Mouse (Mus musculus) cerebellum, adult 2 months (tissue): ENCODE measurements around the gene Ckb. TPM values are rescaled to one million over a fixed set of nuclear protein-coding genes. Genes with fewer than 3 reads are reported as not detected.
"Not testable (repeated sequence)": the region's sequence is repeated elsewhere in the genome, so short reads cannot be mapped to it uniquely, and the experiment has no call there.

Experiments used
- DNase-seq, 2 experiments: peaks; one replicate each; pipeline ENCODE4 v3.0.0; 2021
- H3K27ac ChIP-seq: fragments of 200-500 bp; 2 replicates; pipeline ENCODE4 v1.5.1; 2012; ENCODE audit warnings: low read length, control low read depth, inconsistent platforms; ENCODE audit not compliant: insufficient read depth
- H3K27me3 ChIP-seq: fragments of 200-500 bp; 2 replicates; pipeline ENCODE4 v1.6.1; 2012; ENCODE audit warnings: inconsistent platforms, mild to moderate bottlenecking, low read length, moderate library complexity; ENCODE audit not compliant: control insufficient read depth, insufficient read depth
- H3K4me1 ChIP-seq: fragments of 200-500 bp; 2 replicates; pipeline ENCODE4 v1.6.1; 2011; ENCODE audit warnings: low read length; ENCODE audit not compliant: control insufficient read depth, insufficient read depth
- H3K4me3 ChIP-seq: fragments of 200-500 bp; replicated peaks from 2 replicates; pipeline ENCODE3; 2011; ENCODE audit warnings: mild to moderate bottlenecking, low read depth, low read length, control low read depth; ENCODE audit not compliant: insufficient read depth
- CTCF ChIP-seq: fragments of 200-500 bp; IDR thresholded peaks from 2 replicates; pipeline ENCODE4 v1.5.1; 2011; ENCODE audit warnings: low read depth, mild to moderate bottlenecking, control low read depth, low read length, moderate library complexity, borderline replicate concordance; ENCODE audit not compliant: insufficient read depth
- POLR2A ChIP-seq: fragments of 200-500 bp; IDR thresholded peaks from 2 replicates; pipeline ENCODE4 v1.6.1; 2011; ENCODE audit warnings: low read length, control low read depth, borderline replicate concordance; ENCODE audit not compliant: insufficient read depth
- WGBS: fragments of 180-500 bp; shearing (Covaris S2); methylation state at CpG from one replicate; pipeline ENCODE4 v1.1.7; 2018; 5-methylcytosine and 5-hydroxymethylcytosine counted together
- polyA plus RNA-seq: library from polyadenylated mRNA; depleted of rRNA; stranded (reverse); fragments of >200 nt; gene quantifications from 2 replicates; pipeline ENCODE4 v1.2.3, GENCODE M21; 2012

Gene Ckb
- polyA plus RNA-seq, 1 experiment, result 5,042 TPM

DNA sequence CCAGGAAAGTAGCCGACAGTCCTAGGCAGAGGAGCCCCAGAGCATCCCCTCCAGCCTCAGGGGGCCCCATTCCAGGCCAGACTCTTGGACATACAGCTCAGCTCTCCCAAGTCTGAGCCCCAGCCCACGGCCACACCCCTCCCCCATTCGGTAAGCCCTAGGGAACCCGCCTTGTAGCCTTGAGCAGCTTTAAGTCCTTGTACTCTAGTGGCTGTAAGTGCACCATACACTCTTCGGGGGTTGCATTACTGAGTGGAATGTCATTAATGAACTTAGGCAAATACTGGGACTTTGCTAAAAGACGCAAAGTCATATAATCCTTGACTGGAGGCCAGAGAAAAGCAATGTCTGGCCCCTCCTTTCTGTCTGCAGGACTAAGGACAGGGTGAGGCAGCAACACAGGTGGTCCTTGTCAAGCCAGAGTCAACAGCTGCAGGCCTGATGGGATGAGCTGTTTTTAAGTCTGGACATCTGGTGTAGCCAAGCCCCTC is 7.9 kb downstream of the Ckb start:
- no peak for DNase-seq
- Histone ChIP-seq H3K27me3 (no peaks in the 10 kb centered on the region), H3K27ac (no peak overlapping the region), H3K4me3 (no peak overlapping the region), H3K4me1 (peaks cover 9% of the 10 kb centered on the region)
- TF ChIP-seq CTCF (no peak), POLR2A (no peak)
- 43% methylated on average over 6 of the region's 6 CpGs for WGBS

DNA sequence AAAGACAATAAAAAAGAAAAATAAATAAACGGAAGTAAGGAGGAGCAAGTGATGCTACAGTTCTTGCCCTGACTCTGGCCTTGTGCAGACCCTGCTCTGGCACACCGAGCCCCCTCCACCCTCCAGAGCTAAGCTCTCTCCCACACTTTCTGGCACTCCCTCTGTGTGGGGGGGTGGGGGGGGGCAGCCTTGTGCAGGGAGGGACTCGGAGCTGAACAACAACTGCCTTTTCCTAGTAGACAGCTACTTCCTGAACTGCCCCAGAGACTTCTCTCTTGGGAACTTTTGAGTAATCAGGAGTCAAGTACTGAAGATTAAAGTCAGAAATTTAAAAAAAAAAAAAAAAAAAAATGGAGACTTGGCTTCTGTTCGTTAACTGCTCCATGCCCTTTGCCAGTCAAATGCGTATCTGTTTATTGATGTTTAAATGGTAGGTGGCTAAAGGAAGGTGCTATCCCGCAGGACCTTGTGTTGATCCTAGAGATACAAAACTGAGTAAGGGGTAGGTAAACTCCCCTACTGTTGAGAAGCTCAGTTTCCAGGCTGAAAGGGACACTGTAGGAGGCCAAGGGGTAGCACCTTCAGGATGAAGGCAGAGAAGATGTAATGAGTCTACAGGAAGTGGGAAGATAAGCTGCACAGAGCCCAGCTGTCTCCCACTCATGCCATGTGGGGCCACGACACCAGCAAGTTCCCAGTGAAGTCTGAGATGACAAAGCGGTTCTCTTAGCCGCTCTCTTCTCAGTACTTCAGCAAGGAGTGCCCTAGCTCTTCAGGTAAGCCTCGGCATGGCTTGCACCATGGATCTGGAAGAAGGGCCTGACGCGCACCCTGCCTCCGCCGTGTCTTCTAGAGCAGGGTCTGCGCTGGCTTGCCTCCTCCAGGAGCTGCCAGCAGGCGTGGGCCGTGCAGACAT is 8.7 kb downstream of the Ckb start:
- no peak for DNase-seq
- 51% methylated on average over 17 of the region's 17 CpGs for WGBS
- Histone ChIP-seq H3K4me3 (no peak overlapping the region), H3K27ac (no peak overlapping the region), H3K4me1 (peaks cover 3% of the 10 kb centered on the region), H3K27me3 (no peaks in the 10 kb centered on the region)
- TF ChIP-seq POLR2A (no peak), CTCF (no peak)

DNA sequence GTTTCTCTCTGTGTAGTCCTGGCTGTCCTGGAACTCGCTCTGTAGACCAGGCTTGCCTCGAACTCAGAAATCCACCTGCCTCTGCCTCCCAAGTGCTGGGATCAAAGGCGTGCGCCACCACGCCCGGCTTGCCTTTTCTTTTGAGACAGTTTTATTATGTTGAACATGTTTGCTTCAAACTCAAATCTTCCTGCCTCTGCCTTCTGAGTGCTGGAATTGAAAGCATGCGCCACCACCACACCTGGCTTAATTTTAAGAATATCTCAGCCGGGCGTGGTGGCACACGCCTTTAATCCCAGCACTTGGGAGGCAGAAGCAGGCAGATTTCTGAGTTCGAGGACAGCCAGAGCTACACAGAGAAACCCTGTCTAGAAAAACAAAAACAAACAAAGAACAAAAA is 10.6 kb downstream of the Ckb start:
- not testable (repeated sequence) for H3K4me1 ChIP-seq, DNase-seq
- 97% methylated on average over 11 of the region's 11 CpGs for WGBS

DNA sequence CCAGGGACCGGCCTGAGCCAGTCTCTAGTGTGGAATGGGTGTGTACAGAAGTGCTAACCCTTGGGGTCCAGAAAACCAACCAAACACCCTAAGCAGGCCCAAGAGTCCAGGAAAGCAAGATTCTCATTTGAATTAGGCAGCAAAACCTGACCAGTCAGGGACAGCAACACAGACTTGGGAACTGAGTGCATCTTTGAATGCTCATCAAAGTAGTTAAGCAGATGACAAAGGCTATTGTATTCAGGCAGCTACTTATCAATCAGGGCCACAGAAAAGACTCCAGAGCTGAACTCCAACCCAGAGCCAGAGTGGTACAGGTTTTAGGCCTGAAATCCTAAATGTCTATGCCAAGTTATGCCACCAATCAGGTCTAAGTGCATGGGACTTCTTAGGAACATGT is 11.5 kb downstream of the Ckb start:
- H3K27ac ChIP-seq, result no peak overlapping the region
- WGBS, result 95% methylated on average over 1 of the region's 1 CpGs
- DNase-seq, result no peak
- no peaks in the 10 kb centered on the region; the same call in none of the 2 replicates for H3K4me1 ChIP-seq
- H3K4me3 ChIP-seq, result no peak overlapping the region
- TF ChIP-seq CTCF, result no peak
- no peaks in the 10 kb centered on the region for H3K27me3 ChIP-seq

More for the DNA sequence above, 10.6 kb downstream of the Ckb start:
- not testable (repeated sequence) for H3K27me3 ChIP-seq, H3K27ac ChIP-seq, H3K4me3 ChIP-seq

DNA sequence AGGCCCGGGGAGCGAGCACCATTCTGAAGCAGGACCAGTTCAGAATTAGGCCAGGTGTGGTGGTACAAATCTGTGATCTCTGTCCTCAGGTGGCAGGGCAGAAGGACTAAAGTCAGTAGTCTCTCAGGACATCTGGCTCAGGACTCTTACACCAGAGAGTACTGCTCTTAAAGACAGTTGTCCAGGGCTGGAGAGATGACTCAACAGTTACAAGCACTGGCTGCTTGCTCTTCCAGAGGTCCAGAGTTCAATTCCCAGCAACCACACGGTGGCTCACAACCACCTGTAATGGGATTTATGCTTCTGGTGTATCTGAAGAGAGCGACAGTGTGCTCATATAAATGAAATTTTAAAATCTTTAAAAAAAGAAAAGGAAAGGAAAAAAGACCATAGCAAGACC is 12.8 kb downstream of the Ckb start:
- Histone ChIP-seq H3K27me3 (no peaks in the 10 kb centered on the region), H3K4me3 (no peak overlapping the region), H3K4me1 (no peaks in the 10 kb centered on the region; the same call in none of the 2 replicates), H3K27ac (no peak overlapping the region)
- WGBS, result 97% methylated on average over 4 of the region's 4 CpGs
- DNase-seq, result no peak
- TF ChIP-seq POLR2A (no peak), CTCF (no peak)

DNA sequence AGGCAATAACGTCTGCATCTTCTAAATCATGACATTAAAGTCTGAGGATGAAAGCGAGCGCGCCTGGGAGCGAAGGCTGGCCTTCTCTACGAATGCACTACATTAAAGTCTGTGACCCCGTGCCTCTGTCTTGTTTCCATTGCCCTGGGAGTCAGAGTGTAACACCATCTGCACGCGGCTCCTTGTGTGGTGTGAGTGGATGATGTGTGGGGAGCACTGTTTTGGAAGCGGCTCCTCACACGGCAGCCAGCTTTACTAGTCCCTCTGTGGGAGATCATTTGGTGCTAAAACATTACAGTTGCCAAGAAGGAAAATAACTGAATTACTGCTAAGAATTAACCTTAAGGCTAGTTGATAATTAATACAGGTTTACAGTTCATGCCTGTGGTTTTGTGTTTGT is 16.4 kb downstream of the Ckb start:
- no peak for DNase-seq
- Histone ChIP-seq H3K27me3 (no peaks in the 10 kb centered on the region), H3K4me1 (peaks cover 3% of the 10 kb centered on the region; the same call in 1 of the 2 replicates), H3K4me3 (no peak overlapping the region), H3K27ac (no peak overlapping the region)
- WGBS, result 48% methylated on average over 11 of the region's 11 CpGs
- TF ChIP-seq POLR2A (no peak), CTCF (no peak)

DNA sequence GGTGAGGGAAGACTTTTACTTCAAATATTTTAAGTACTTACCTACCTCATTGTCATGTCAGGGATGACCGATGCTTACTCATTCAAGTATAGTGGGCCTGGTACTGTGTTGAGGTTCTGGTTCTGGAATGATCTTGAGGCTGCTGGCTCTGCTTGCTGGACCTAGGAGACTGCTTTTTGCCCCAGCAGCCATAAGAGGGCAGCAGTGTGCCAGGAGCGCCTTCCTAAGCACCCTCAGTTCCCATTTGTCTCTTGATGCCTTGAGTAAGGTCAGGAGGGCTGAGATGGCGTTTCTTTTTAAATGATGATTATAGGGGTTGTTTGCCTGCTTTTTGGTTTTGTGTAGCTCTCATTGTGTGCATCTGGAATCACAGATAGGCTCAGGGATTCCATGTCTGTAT is 18.7 kb downstream of the Ckb start:
- Histone ChIP-seq H3K27me3 (no peaks in the 10 kb centered on the region), H3K27ac (no peak overlapping the region), H3K4me3 (no peak overlapping the region), H3K4me1 (peaks cover 3% of the 10 kb centered on the region; the same call in 1 of the 2 replicates)
- DNase-seq, result peak; percentile 77 to 83
- WGBS, result 17% methylated on average over 3 of the region's 3 CpGs
- TF ChIP-seq POLR2A (no peak), CTCF (peak; percentile 92)

DNA sequence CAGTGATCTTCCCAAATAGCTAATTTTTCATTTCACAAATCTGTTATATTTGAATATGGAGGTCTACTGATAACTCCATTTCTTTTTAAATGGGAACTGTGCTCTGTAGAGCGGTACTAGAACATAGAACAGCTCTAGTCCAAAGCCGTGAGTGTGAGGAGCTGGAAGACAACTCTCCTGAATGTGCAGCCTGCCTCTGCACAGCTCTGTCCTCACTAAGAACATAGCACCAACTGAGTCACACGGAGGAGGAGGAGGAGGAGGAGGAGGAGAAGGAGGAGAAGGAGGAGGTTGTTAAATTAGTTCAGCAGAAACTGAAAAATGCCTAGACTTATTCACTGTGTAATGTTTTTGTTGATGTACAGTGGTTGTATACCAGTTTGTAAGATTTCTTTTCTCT is 19.2 kb downstream of the Ckb start:
- H3K27ac ChIP-seq, result no peak overlapping the region
- peaks cover 3% of the 10 kb centered on the region; the same call in 1 of the 2 replicates for H3K4me1 ChIP-seq
- H3K27me3 ChIP-seq, result no peaks in the 10 kb centered on the region
- DNase-seq, result no peak
- TF ChIP-seq CTCF (no peak), POLR2A (no peak)
- 80% methylated on average over 3 of the region's 3 CpGs for WGBS
- H3K4me3 ChIP-seq, result no peak overlapping the region
